Mouse (Mus musculus): Measurements from ENCODE around the gene Cryaa.

The Cryaa gene

DNA sequence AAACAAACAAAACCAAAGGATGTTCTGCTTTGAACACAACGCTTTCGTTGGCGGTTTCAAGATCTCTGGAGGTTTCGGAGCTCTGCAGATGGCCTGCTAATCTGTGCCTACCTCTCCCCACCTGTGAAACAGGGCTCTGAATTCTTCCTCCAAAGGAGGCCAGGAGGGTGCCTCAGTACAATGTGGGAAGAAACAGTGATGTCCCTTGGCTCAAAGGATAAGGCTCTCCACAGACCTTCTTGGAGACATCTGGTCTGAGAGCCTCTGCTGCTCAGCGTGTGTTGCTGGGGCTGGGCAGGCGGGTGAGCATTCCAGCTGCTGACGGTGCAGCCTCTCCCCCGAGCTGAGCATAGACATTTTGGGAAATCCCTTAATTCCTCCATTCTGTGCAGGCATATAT, at the start of gene Cryaa:
TSS of gene Cryaa (plus strand) at position 301 of the 400 bp plus-strand sequence.
- DNase-seq (ENCODE audit: low spot score) = no peak

DNA sequence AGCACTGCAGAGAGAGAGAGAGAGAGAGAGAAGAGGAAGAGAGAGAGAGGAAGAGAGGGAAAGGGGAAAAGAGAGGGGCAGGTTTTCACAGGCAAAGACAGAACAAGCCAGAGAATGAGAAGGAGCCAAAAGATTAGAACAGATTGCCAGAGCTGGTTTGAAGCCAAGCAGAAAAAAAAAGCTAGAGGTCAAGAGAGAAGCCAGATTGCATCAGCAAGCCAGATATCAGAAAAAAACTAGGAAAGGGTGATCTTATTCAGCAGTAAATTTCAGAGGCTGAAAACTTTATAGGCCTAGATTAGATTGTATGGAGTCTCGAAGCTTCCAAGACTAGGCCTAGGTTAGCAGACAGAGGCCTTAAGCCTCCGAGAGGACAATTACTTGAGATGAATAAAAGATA, 49.6 kb upstream of the Cryaa start:
- DNase-seq (ENCODE audit: low spot score) = no peak

DNA sequence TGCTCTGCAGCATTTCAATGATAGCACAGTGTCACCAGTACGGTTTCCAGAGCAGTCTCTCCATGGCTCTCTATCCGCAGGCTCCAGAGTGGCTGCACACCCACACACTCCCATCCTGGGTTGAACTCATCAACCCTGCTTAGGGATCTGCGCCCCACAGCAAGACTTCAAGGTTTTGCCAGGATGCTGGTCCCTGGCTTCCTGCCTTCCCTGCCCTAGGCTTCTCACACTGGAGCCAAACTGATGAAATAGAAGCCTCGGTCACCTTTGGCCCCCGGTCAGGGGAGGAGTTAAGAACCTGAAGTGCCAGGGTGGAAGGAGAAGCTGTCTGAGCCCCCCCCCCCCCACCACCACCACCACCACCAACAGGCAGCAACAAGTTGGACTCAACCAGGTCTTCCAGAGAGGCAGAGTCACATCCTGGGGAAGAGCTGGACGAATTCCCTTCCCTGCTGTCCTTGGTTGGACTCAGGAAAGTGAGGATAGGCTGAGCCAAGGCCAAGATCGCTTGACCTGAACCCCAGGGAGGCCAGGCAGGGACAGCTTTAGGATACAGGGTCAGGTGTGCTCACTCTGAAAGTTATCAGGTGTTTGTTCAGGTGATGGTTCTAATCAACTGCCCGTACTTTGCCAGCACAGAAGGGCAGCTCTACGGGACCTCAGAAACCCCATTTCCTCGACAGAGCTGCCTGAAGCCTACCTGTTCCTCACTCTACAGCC, 46.4 kb upstream of the Cryaa start:
- no peak for DNase-seq (ENCODE audit: low spot score)

DNA sequence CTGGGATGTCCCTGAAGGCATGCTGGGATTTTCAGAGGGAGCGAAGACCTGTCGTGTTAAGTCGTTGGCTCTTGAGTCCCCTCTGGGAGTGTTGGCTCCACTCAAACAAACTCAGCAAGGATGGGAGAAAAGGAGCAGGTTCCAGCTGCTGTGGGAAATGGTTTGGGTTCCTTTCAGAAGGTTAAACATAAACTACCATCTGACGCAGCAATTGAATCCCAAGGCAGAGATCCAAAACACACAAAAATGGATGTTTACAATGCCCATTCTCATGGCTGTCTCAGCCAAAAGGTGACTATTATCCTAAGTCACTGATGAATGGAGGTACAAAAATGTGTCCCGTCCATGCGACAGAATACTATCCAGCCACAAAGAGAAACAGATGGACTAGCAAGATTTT, 44.6 kb upstream of the Cryaa start:
- DNase-seq (ENCODE audit: low spot score) = no peak

DNA sequence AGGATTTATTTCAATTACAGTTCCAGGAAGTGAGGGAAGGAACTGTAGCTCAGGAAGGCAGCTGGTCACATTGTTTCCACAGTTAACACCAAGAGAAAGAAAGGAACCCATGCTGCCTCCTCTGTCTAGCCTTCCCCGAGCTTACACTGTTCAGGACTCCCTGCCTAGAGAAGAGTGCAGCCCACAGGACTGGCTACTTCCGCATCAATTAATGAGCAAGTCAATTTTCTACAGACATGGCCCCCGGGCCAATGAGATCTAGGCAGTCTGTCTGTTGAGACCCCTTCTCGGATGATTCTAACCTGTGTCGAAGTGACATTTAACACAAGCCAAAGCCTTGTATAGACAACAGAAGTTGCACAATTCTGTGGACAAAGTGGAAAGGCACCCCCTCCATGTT, 42.7 kb upstream of the Cryaa start:
- DNase-seq (ENCODE audit: low spot score) = no peak

DNA sequence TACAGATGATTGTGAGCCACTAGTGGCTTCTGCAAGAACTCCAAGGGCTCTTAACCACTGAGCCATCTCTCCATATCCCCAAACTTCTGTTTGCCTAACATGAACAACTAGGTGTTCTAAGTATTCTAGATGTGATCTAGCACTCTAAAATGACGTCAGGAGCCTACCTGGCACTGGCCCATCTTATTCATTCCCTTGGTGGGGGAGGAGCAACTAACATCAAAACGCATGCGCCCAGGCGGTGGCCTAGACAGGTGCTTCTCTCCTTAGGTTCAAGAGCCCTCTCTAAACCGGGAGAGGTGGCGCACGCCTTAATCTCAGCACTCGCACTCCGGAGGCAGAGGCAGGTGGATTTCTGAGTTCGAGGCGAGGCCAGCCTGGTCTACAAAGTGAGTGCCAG, 41.8 kb upstream of the Cryaa start:
- no peak for DNase-seq (ENCODE audit: low spot score)

DNA sequence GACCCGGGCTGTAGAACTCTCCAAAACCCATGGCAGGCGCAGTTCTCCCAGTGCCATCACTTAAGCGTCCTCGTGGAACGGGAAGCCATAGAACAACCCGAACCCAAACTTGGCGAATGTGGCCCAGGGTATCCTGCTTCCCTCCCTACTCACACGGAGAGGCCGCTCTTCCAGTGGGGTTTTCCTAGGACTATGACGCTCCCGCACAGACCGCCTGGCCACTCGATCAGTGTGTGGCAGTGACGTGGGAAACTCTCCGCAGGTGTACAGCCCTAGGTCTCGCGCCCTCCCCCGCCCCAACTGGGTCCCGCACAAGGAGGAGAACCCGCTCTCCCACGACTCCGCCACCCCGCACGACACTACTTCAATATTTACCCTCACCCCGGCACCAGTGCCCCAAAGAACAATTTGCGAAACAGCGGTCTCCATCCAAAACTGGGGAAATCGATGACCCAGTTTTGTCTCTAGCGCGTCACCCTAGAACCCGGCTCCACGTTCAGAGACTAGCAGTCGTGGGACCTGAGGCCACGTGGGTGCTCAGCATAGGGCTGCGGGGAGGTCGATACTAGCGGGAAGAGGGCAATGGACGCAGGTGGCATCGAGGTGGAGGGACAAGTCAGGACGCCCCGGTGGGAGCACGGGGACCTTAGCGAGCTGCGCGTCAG, 41.2 kb upstream of the Cryaa start:
- DNase-seq (ENCODE audit: low spot score) = no peak

DNA sequence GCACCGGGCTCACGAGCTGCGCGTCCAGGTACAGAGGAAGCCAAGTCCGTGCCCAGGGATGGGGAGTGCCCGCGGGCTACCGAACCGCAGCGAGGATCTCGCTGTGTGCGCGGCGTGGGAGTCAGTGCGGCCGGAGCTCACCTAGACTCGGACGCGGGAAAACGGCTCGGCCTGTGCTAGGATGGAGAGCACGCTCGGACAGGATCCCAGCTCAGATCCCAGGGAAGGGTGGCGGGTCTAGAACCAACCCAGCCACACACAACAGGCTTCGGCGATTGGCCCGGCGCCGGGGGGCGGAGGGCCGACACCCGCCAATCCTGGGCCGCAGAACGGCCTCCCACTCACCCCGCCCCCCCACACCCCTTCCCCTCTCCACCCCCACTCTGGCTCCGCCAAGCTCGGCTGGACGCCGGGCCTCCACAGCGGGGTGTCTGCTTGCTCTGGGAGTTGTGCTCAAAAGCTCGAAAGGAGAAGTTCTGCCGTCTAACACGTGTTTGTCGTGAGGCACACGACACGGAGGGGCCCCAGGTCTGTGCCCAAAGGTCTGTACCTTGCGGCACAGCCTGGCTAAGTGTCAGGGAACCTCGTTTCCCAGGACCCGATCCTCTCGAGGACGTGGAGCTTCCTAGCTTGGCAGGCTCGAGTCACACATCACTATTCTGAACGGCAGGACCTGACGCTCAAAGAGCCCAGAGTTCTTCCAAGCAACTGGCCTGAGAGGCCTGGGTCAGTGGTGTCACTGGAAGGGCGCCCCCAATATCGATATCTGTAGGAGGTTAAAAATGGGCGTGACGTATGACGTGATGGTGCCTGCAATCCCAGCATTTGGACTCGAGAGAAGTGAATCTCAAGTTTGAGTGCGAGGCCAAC, 40.4 kb upstream of the Cryaa start, which contains the start of gene Cbs:
TSS of gene Cbs (minus strand) at position 297 of the 870 bp plus-strand sequence.
- peak; percentile 84 for DNase-seq (ENCODE audit: low spot score)

DNA sequence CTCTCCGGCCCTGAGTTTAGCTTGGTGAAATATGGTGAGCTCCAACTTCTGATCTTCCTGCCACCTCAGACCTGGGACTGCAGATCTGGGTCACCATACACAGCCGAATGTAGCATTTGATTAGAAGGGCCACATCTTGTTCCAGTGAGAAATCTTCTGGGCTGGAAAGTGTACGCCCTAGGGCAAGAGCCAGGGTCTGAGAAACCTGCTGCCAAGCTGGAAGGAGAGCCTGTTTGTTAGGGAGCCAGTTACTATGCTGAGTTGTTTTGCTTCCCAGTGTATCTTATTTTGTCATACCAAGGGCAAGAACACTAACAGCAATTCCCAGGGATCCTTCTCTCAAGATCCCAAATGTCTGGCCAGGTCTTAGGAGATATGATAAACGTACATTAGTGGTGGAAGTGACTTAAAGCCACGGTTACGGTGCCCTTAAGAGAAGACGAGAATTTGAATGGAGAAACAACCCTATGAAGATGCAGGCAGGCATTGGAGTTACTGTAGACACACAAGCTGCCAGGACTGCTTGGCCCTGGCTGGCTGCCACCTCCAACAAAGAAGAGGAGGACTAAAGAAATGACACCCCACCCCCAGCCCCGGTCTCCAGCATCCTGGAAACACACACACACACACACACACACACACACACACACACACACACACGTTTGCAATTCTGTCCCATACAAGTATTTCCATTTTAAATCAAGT, 39.6 kb upstream of the Cryaa start:
- no peak for DNase-seq (ENCODE audit: low spot score)

DNA sequence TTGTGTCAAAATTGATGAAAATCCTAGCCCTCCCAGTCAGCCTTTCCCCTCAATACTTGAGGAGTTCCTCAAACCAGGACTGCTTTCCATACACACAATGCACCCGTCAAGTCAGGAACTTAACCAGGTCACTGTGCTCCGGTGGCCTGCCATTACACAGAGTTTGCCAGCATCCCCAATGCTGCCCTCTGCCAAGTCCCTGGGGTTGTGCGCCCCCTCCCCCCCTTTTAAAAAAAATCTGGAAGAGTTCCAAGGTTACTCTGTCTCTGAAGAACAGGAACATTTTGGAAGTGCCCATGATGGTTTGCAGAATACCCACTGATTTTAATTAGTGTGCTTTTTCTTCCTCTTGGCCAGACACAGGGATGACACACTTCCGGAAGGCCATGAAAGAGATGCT, 38.0 kb upstream of the Cryaa start:
- no peak for DNase-seq (ENCODE audit: low spot score)

DNA sequence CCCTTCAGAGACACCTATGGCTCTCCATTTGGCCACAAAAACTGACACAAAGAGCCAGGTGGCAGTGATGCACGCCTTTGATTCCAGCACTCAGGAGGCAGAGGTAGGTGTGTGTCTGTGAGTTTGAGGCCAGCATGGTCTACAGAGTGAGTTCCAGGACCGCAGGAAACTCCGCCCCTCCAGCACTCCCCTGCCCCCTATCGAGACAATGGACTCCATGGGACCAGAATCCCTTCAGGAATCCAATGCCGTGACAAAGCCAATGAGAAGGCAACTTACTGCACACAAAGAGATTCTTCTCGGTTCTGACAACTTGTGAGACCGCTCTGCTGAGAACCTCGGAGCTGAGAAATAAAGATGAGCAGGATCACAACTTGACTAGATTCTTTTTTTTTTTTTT, 35.3 kb upstream of the Cryaa start:
- DNase-seq (ENCODE audit: low spot score) = no peak

DNA sequence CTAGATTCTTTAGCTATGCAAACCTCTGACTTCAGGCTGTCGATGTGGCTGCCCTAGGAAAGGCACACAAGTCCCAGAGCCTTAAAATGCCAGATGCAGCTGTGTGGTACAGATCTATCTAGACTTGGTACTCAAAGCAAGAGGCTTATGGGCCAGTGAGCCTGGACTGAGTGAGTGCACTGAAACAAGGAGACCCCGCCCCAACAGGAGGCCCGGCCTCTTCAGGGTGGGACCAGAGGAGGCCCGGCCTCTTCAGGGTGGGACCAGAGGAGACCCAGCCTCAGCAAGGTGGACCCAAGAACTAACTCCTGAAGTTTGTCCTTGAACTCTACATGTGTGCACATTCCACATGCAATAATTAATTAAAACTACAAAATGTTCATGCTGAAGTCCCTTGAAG, 34.7 kb upstream of the Cryaa start:
- no peak for DNase-seq (ENCODE audit: low spot score)

DNA sequence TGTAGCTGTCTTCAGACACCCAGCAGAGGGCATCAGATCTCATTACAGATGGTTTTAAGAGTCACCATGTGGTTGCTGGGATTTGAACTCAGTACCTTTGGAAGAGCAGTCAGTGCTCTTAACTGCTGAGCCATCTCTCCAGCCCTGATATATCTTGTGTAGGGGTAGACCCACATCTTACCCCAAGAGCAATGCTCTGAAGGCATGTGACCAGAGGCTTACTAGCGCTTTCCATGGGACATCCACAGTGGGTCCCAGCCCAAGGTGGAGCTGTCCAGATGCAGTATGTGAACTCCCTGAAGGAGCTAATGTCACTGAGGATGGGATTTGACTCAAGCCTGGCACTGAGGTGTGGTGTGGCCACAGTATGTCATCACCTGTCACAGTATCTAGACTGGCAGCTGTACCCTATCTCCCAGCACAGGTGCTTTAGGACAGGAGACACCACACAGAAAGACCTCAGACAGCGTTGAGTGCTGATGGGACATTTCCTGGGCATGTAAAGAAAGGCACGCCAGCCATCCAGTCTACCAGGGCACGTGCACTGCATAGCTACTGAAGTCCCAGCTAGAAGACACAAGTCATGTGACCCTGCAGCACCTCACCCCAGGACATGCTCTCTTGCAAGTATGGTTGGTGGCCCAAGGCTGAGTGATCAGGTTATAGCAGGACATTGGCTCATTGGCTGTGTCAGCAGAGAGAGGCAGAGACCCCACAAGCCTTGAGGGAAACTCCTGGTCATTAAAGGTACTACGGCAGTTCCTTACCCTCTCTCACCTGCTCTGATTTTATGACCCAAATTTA, 31.2 kb upstream of the Cryaa start:
- no peak for DNase-seq (ENCODE audit: low spot score)

DNA sequence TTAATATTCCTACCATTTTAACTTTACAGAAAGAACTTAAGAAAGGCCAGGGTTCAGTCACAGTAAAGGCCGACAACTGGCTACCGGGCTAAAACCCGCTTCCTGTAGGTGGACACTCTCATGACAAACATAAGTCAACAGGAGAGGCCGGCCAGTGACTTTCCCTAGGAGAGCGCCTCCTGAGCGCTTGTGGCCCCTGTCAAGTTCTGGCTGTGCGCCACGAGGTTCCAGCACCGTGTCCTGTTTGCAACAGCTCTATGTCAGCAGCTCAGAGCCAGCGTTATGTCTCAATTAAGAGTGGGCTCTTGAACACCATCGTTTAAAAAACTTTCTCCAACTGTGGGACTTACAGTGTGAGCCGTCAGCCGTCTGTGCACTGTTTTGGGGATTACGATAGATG, 25.5 kb upstream of the Cryaa start:
- no peak for DNase-seq (ENCODE audit: low spot score)

DNA sequence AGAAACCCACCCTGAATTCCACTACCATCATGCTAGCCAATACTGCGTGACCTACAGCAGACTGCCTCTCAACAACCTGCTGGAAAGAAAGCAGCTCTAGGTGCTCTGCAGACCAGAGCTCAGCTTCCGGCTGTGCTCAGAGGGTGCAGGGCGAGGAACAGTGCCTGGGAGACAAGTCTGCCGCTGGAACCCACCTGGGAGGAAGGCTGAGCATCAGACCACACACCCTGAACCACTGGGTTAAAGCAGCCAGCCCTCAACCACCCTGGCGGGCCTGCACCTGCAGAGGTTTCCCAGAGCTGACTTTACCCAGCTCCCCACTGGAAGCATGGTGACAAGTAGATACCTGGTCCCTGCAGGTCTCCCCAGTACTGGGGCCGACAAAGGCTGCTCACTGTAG, 24.3 kb upstream of the Cryaa start:
- no peak for DNase-seq (ENCODE audit: low spot score)

DNA sequence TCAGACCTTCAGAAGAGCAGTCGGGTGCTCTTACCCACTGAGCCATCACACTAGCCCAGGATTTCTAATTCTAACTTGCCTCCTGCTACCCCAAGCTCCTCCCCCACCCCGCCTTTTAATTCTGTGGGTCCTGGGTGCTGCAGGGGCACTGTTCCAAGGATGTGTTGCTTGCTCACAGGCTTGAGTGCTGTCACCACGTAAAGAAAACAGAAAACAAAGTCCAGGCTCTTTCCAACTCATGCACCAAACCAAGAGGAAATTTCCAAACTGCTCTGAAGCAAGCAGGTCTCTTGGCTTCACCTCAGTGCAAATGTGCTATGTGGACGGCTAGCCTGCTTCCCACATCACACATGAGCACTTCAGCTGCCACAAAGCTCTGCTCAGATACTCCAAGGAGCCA, 22.2 kb upstream of the Cryaa start:
- no peak for DNase-seq (ENCODE audit: low spot score)

DNA sequence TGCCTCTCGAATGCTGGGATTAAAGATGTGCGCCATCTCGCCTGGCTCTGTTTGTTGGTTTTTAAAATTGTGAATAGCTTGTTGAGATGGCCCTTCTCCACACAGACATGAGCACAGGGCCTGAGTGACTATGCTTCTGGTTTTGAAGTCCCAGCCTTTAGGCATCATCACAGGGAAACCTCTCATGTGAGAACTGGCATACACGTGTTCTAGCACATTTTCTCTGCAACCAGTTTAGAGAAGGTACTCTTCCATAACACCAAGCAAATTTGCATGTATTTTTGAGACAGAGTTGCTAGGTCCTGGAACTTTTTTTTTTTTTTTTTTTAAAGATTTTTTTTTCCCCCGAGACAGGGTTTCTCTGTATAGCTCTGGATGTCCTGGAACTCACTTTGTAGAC, 20.9 kb upstream of the Cryaa start:
- no peak for DNase-seq (ENCODE audit: low spot score)

DNA sequence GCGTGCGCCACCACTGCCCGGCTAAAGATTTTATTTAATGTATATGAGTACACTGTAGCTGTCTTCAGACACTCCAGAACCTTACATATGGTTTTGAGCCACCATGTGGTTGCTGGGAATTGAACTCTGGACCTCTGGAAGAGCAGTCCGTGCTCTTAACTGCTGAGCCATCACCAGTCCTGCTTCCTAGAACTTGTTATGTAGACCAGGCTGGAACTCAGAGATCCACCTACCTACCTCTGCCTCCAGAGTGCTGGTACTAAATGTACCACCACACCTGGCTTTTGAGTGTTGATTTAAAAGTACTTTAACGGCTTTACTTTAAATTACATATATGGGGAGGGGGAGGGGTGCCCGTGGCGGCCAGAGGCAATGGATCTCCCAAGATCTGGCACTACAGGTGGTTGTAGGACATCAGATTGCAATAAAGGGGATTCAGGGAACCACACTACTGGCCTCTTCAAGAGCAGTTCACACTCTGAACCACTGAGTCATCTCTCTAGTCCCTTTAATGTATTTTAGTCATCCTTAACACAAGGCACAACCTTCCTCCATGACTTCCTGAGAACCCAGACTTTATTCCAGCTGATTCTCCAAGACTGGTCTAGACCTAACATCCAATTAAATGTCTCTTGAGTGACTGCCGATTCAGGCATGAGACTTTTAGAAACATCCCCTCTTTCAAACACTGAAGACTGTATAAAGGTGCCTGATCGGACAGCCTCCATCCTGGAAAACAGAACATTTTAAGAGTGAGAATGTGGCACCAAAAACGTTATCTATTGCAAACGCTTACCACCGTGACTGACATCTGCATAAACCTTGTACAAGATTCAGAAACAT, 20.2 kb upstream of the Cryaa start:
- no peak for DNase-seq (ENCODE audit: low spot score)

DNA sequence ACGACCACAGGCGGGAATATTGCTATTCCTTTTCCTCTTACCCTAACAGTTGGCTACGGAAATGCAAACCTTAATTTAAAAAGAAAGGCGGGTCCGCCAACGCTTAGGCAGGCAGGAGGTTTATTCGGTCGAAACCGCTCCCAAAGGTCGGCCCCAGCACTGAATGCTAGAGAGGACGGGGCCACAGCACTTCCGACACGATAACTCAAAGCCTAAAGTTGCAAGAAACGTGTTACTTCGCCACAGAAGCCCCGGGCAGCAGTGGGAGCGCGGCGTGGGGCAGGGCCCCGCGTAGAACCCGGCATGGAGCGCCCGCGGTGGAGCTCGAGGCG, 19.5 kb upstream of the Cryaa start:
- DNase-seq (ENCODE audit: low spot score) = no peak

DNA sequence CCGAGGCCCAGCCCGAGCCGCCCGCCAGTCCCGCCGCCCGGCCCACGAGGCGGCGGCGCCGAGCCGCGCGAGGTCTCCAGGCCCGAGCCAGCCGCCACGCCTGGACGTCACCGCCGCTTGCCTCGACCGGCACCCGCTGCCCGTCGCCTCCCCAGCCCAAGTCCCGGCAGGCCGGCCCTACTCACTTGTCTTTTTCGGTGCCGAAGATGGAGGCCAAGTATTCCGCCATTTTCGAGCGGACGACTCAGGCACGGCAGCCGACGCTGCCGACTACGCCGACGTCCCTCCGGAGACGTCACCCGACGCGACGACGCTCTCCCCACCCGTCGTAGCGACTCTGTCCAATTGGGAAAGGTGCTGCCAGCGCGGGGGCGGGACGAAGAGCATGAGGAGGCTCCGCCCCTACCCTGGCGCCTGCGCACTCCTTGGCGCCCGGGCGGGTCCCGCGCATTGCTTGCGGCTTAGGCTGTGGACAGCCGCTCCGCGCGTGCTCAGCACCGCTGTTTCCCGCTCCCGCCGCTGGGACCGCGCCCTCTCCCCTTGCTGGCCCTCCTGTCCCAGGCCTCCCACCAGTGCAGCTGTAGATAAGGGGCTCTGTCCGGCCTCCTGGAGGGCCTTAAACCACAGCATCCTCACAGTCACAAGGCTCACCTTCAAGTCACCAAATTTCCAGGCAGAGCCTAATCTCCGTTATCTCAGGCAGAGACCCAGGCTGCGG, 19.0 kb upstream of the Cryaa start, which contains the start of gene U2af1:
TSS of gene U2af1 (minus strand) at position 425 of the 718 bp plus-strand sequence.
- peak; percentile 97 for DNase-seq (ENCODE audit: low spot score)
